Mouse (Mus musculus) erythroblast, embryonic 14.5 days (primary cell): ENCODE data around the gene Wdr81.

ENCODE experiments used
- GATA1 ChIP-seq: IDR thresholded peaks from 2 replicates; pipeline ENCODE4 v1.6.1; 2012; ENCODE audit warnings: low read length, inconsistent platforms, mixed read lengths
- TAL1 ChIP-seq: IDR thresholded peaks from 3 replicates; pipeline ENCODE4 v1.6.1; 2012; ENCODE audit warnings: low read length, inconsistent platforms, mixed read lengths

DNA sequence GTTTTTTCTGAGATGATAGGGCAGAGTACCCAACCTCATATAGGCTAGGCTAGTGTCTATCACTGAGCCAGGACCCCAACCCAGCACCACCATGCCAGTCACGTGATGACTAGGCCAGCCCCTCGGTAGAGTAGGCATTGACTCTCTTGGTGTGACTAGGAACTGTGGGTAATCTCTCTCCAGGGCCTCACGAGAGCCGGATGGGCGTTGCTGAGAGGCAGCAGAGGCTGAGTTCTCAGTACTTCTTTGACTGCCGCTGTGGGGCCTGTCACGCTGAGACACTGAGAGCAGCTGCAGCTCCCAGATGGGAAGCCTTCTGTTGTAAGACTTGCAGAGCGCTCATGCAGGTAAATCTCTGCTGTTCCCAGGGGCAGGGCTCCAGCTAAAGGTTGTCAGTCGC lies 54.4 kb downstream of the Wdr81 start:
- TF ChIP-seq GATA1 (no peak), TAL1 (no peak)
